Mouse (Mus musculus) liver, embryonic 13.5 days (tissue): ENCODE data around the gene Taar2. TPM values are rescaled to one million over a fixed set of nuclear protein-coding genes. Genes with fewer than 3 reads are reported as not detected.

ENCODE experiments used
- ATAC-seq: fragments of 200-750 bp; cut with Nextera tagmentation; 2 replicates; pipeline ENCODE4 v1.8.0; 2017; ENCODE audit warnings: low read depth, mild to moderate bottlenecking, moderate number of reproducible peaks, moderate library complexity
- DNase-seq: peaks from one replicate; pipeline ENCODE4 v3.0.0; 2022
- H3K27ac ChIP-seq: fragments of 300-500 bp; sonication (generic); 2 replicates; pipeline ENCODE4 v1.5.1; 2015; ENCODE audit warnings: moderate library complexity, mild to moderate bottlenecking, inconsistent platforms
- H3K27me3 ChIP-seq: fragments of 300-500 bp; sonication (generic); 2 replicates; pipeline ENCODE4 v1.6.1; 2015; ENCODE audit warnings: mild to moderate bottlenecking, inconsistent platforms
- H3K36me3 ChIP-seq: fragments of 300-500 bp; sonication (generic); 2 replicates; pipeline ENCODE4 v1.6.1; 2015; ENCODE audit warnings: mild to moderate bottlenecking, inconsistent platforms
- H3K4me1 ChIP-seq: fragments of 300-500 bp; sonication (generic); replicated peaks from 2 replicates; pipeline ENCODE4 v1.6.1; 2015; ENCODE audit warnings: inconsistent platforms
- H3K4me2 ChIP-seq: fragments of 300-500 bp; sonication (generic); 2 replicates; pipeline ENCODE4 v1.6.1; 2015; ENCODE audit warnings: inconsistent platforms, mild to moderate bottlenecking, moderate library complexity
- H3K4me3 ChIP-seq: fragments of 300-500 bp; sonication (generic); replicated peaks from 2 replicates; pipeline ENCODE4 v1.5.1; 2015; ENCODE audit warnings: mild to moderate bottlenecking, inconsistent platforms
- H3K9ac ChIP-seq: fragments of 300-500 bp; sonication (generic); 2 replicates; pipeline ENCODE4 v1.6.1; 2015; ENCODE audit warnings: mild to moderate bottlenecking, inconsistent platforms
- H3K9me3 ChIP-seq: fragments of 300-500 bp; sonication (generic); replicated peaks from 2 replicates; pipeline ENCODE4 v1.6.1; 2016; ENCODE audit warnings: inconsistent platforms
- WGBS: fragments of 180-500 bp; shearing (Covaris S2); methylation state at CpG from one replicate; pipeline ENCODE4 v1.1.7; 2015; ENCODE audit not compliant: insufficient replicate concordance; 5-methylcytosine and 5-hydroxymethylcytosine counted together
- polyA plus RNA-seq: library from polyadenylated mRNA; unstranded; fragments of >200 nt; fragmentation: Nextera tagmentation; extraction: Ambion mirVana; gene quantifications from 2 replicates; pipeline ENCODE4 v1.2.1, GENCODE M21; 2015

Gene Taar2
- not detected in 2 replicates for polyA plus RNA-seq

GRCm38 (mm10) chr10:23938312-23938711 is at the start of gene Taar2:
Gene Taar2, plus strand, starts transcription at chr10:23938572.
- Histone ChIP-seq H3K27ac (no peak within 1 kb of the TSS), H3K9me3 (no peaks in the 10 kb centered on the region), H3K27me3 (no peaks in the 10 kb centered on the region), H3K4me2 (no peak within 1 kb of the TSS), H3K36me3 (no peaks in the 10 kb centered on the region), H3K9ac (no peak within 1 kb of the TSS), H3K4me1 (no peaks in the 10 kb centered on the region), H3K4me3 (no peak within 1 kb of the TSS)
- WGBS = 66% methylated on average over 6 of the region's 6 CpGs
- ATAC-seq (no peak), DNase-seq (no peak)

DNA sequence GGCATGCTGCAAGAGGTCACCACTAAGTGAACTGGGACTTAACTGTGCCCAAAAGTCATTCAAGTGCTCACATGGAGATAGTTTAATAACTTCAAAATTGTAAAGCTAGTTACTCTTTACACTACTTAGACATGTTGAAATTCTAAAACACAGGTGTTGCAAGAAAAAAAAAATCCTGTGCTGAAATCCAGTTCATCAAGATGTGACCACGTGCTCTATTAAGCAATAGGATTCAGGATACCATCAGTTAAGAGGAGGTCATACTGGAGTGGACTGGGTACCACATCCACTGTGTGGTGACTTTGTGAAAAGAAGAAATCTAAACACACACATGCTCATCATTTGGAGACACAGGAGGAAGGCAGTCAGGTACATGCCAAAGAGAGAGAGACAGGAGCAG is 45.4 kb upstream of the Taar2 start:
- DNase-seq = no peak
- no peak overlapping the region for H3K9ac ChIP-seq
- no peaks in the 10 kb centered on the region for H3K9me3 ChIP-seq
- H3K4me3 ChIP-seq = no peak overlapping the region
- no peaks in the 10 kb centered on the region for H3K36me3 ChIP-seq
- H3K4me2 ChIP-seq = no peak overlapping the region
- ATAC-seq = no peak
- H3K27ac ChIP-seq = no peak overlapping the region
- H3K27me3 ChIP-seq = no peaks in the 10 kb centered on the region
- no peaks in the 10 kb centered on the region for H3K4me1 ChIP-seq
- 57% methylated on average over 1 of the region's 1 CpGs for WGBS

- Histone ChIP-seq H3K4me1 (no peaks in the 10 kb centered on the region), H3K4me2 (peak within 1 kb of the TSS; percentile 49), H3K36me3 (no peaks in the 10 kb centered on the region), H3K4me3 (peak within 1 kb of the TSS; percentile 13; the same call in 1 of the 2 replicates), H3K27ac (no peak within 1 kb of the TSS), H3K9me3 (no peaks in the 10 kb centered on the region), H3K27me3 (no peaks in the 10 kb centered on the region), H3K9ac (no peak within 1 kb of the TSS)
- ATAC-seq = no peak
- DNase-seq = no peak
- WGBS = 28% methylated on average over 21 of the region's 21 CpGs
Measured at GRCm38 (mm10) chr10:23894601-23895349, 43.6 kb upstream of the Taar2 start, which contains the start of gene Vnn1. Gene Vnn1, plus strand, starts transcription at chr10:23894688.

DNA sequence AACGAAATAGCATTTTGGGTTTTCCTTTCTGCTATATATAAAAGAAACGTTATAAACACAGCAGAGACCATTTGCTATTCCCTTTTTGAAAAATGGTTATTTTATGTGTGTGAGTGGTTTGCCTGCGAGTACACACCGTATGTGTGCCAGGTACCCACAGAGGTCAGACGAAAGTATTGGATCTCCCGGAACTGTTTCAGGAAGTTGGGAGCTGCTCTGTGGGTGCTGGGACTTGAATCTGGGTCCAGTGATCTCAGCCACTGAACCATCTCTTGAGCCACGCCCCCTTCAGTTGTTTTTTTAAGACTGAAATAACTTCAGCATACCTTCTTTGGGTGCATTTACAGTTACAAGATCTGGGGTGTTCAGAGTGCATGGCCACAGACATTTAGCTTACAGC is 43.0 kb upstream of the Taar2 start:
- no peaks in the 10 kb centered on the region for H3K9me3 ChIP-seq
- ATAC-seq = no peak
- H3K9ac ChIP-seq = no peak overlapping the region
- WGBS = 57% methylated on average over 7 of the region's 7 CpGs
- DNase-seq = no peak
- no peaks in the 10 kb centered on the region for H3K4me1 ChIP-seq
- H3K27ac ChIP-seq = no peak overlapping the region
- no peak overlapping the region for H3K4me2 ChIP-seq
- H3K36me3 ChIP-seq = no peaks in the 10 kb centered on the region
- no peak overlapping the region for H3K4me3 ChIP-seq
- no peaks in the 10 kb centered on the region for H3K27me3 ChIP-seq

DNA sequence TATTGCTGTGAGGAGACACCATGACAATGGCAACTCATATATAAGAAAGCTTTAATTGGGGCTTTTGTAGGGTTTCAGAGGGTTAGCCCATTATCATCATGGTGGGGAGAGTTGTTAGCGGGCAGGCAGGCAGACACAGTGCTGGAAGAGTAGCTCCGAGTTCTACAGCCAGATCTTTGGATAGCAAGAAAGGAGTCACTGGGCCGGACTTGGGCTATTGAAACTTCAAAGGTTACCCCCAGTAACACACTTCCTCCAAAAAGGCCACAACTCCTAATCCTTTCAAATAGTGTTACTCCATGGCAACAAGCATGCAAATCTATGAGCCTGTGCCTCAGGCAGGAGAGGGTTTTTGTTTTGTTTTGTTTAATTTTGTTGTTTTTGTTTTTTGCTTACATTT is 37.3 kb upstream of the Taar2 start:
- ATAC-seq = no peak
- no peak for DNase-seq
- H3K4me1 ChIP-seq = no peaks in the 10 kb centered on the region
- no peak overlapping the region for H3K4me2 ChIP-seq
- H3K4me3 ChIP-seq = no peak overlapping the region
- no peaks in the 10 kb centered on the region for H3K9me3 ChIP-seq
- no peak overlapping the region for H3K27ac ChIP-seq
- 69% methylated on average over 3 of the region's 3 CpGs for WGBS
- H3K36me3 ChIP-seq = no peaks in the 10 kb centered on the region
- no peaks in the 10 kb centered on the region for H3K27me3 ChIP-seq
- no peak overlapping the region for H3K9ac ChIP-seq

DNA sequence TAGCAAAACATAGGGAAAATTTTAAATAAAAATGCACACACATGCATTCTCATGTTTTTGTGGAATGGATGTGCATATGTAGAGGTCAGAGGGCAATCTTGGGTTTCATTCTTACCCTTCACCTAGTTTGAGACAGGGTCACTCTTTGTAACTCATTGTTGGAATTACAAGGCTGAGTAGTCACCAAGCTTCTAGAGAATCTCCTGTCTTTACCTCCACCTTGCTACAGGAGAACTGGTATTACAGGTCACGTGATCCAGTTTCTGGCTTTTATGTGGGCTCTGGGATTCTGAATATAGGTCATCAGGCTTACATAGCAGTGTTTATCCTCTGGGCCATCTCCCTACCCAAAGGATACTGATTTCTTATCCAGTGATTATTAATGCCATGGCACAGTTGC is 32.7 kb upstream of the Taar2 start:
- no peak overlapping the region for H3K4me2 ChIP-seq
- H3K27me3 ChIP-seq = no peaks in the 10 kb centered on the region
- 66% methylated on average over 1 of the region's 1 CpGs for WGBS
- H3K4me3 ChIP-seq = no peak overlapping the region
- H3K9me3 ChIP-seq = no peaks in the 10 kb centered on the region
- no peak overlapping the region for H3K27ac ChIP-seq
- no peaks in the 10 kb centered on the region for H3K36me3 ChIP-seq
- DNase-seq (no peak), ATAC-seq (no peak)
- H3K4me1 ChIP-seq = no peaks in the 10 kb centered on the region
- no peak overlapping the region for H3K9ac ChIP-seq

GRCm38 (mm10) chr10:23920056-23920455 is 18.3 kb upstream of the Taar2 start, which contains the start of gene Taar1:
Gene Taar1, plus strand, starts transcription at chr10:23920356.
- Histone ChIP-seq H3K4me1 (no peaks in the 10 kb centered on the region), H3K27me3 (no peaks in the 10 kb centered on the region), H3K36me3 (no peaks in the 10 kb centered on the region), H3K9me3 (no peaks in the 10 kb centered on the region), H3K27ac (no peak within 1 kb of the TSS), H3K9ac (no peak within 1 kb of the TSS), H3K4me3 (no peak within 1 kb of the TSS), H3K4me2 (no peak within 1 kb of the TSS)
- DNase-seq = no peak
- WGBS = 64% methylated on average over 4 of the region's 4 CpGs
- no peak for ATAC-seq

DNA sequence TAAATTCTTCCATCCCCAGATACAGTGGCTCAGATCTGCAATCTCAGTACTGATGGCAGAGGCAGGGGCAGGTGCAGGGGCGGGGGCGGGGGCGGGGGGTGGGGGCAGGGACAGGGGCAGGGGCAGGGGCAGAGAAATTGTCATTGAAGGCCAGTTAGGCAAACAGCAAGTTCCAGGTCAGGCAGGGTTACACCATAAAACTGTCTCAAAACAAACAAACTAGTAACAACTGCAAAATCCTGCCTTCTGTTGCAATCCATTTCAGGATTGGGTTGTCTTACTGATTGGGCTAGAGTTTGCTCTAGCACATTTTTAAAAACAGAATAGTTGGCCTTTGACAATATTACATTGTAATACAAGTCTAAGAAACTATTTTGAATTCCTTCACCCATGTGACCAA is 15.9 kb upstream of the Taar2 start:
- no peaks in the 10 kb centered on the region for H3K36me3 ChIP-seq
- H3K9me3 ChIP-seq = no peaks in the 10 kb centered on the region
- H3K9ac ChIP-seq = no peak overlapping the region
- H3K4me3 ChIP-seq = no peak overlapping the region
- ATAC-seq (peak; percentile 74), DNase-seq (no peak)
- WGBS = 47% methylated on average over 3 of the region's 3 CpGs
- H3K4me2 ChIP-seq = no peak overlapping the region
- H3K27ac ChIP-seq = no peak overlapping the region
- no peaks in the 10 kb centered on the region for H3K27me3 ChIP-seq
- H3K4me1 ChIP-seq = peaks cover 3% of the 10 kb centered on the region; the same call in 1 of the 2 replicates

GRCm38 (mm10) chr10:23923941-23924340 is 14.4 kb upstream of the Taar2 start:
- Histone ChIP-seq H3K9me3 (no peaks in the 10 kb centered on the region), H3K4me2 (no peak overlapping the region), H3K27ac (no peak overlapping the region), H3K27me3 (no peaks in the 10 kb centered on the region), H3K4me3 (no peak overlapping the region), H3K4me1 (peaks cover 3% of the 10 kb centered on the region; the same call in 1 of the 2 replicates), H3K36me3 (no peaks in the 10 kb centered on the region), H3K9ac (no peak overlapping the region)
- WGBS = 59% methylated on average over 2 of the region's 2 CpGs
- ATAC-seq (no peak), DNase-seq (no peak)

DNA sequence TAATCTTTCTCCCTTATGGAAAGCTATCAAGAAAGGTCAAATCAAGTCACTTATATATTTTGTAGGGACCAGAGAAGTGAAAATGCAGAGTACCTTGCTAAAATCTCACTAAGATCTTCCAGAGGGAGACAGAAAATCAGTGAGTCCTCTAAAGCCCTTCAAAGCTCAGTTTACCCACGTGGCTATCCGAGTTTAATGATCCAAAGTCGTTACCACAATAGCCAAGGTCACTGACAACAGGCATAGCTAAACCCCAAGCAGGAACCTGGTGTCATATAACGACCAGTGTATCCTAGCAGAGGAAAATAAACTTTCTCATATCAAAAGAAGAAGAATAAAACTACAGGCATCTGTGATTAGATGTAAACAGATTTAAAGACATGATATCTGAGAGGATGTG is 759 bp upstream of the Taar2 start:
- Histone ChIP-seq H3K27me3 (no peaks in the 10 kb centered on the region), H3K4me3 (no peak overlapping the region), H3K36me3 (no peaks in the 10 kb centered on the region), H3K4me1 (no peaks in the 10 kb centered on the region), H3K4me2 (no peak overlapping the region), H3K9me3 (no peaks in the 10 kb centered on the region), H3K27ac (no peak overlapping the region), H3K9ac (no peak overlapping the region)
- no peak for ATAC-seq
- DNase-seq = no peak
- 37% methylated on average over 4 of the region's 4 CpGs for WGBS

DNA sequence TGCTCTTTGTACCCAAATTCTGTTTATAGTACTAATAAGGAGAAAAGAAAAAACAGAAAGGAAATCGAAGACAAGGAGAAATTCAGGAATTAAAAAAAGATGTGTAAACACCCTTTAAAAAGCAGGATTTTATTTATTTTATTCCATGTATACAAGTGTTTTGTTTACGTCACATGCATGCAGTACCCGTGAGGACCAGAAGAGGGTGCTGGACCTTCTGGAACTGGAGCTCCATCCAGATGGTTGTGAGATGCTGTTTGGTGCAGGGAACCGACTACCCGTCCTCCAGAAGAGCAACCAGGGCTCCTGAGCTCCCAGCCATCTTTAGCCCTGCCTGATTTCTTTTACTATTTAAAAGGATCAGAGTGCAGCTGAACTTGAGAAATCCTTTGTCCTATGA is 4.1 kb downstream of the Taar2 start:
- Histone ChIP-seq H3K27me3 (no peaks in the 10 kb centered on the region), H3K9ac (no peak overlapping the region), H3K9me3 (no peaks in the 10 kb centered on the region), H3K4me2 (no peak overlapping the region), H3K4me3 (no peak overlapping the region), H3K4me1 (no peaks in the 10 kb centered on the region), H3K36me3 (no peaks in the 10 kb centered on the region), H3K27ac (no peak overlapping the region)
- no peak for ATAC-seq
- 50% methylated on average over 5 of the region's 5 CpGs for WGBS
- no peak for DNase-seq

DNA sequence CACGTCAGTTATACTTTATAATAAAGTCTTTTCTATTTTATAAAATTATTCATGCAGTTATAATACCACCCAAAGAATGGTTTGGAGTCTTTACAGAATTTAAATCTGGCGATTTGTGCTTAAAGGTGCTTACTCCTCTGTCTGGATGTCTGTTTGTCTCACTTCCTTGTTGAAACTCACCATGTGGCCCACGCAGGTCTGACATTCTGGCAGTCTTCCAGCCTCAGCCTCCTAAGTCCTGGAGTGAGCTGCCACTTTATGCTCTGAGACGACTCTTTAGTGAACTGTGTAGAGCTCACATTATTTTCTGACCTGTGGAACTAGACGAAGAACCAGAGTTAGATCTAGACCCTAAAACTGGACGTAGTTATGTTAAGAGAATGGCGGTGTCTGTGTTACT is 9.7 kb downstream of the Taar2 start:
- no peak overlapping the region for H3K4me2 ChIP-seq
- H3K4me3 ChIP-seq = no peak overlapping the region
- 56% methylated on average over 7 of the region's 7 CpGs for WGBS
- no peak overlapping the region for H3K27ac ChIP-seq
- H3K4me1 ChIP-seq = no peaks in the 10 kb centered on the region
- H3K9me3 ChIP-seq = no peaks in the 10 kb centered on the region
- no peaks in the 10 kb centered on the region for H3K27me3 ChIP-seq
- ATAC-seq (no peak), DNase-seq (no peak)
- no peak overlapping the region for H3K9ac ChIP-seq
- H3K36me3 ChIP-seq = no peaks in the 10 kb centered on the region
